Mouse (Mus musculus): ENCODE results near the gene Dcbld1. TPM values are rescaled to one million over a fixed set of nuclear protein-coding genes. Genes with fewer than 3 reads are reported as not detected.
"Not testable (repeated sequence)": the region's sequence is repeated elsewhere in the genome, so short reads cannot be mapped to it uniquely, and the experiment has no call there.

The Dcbld1 gene
- polyA plus RNA-seq, 1 experiment = 0.01 TPM

DNA sequence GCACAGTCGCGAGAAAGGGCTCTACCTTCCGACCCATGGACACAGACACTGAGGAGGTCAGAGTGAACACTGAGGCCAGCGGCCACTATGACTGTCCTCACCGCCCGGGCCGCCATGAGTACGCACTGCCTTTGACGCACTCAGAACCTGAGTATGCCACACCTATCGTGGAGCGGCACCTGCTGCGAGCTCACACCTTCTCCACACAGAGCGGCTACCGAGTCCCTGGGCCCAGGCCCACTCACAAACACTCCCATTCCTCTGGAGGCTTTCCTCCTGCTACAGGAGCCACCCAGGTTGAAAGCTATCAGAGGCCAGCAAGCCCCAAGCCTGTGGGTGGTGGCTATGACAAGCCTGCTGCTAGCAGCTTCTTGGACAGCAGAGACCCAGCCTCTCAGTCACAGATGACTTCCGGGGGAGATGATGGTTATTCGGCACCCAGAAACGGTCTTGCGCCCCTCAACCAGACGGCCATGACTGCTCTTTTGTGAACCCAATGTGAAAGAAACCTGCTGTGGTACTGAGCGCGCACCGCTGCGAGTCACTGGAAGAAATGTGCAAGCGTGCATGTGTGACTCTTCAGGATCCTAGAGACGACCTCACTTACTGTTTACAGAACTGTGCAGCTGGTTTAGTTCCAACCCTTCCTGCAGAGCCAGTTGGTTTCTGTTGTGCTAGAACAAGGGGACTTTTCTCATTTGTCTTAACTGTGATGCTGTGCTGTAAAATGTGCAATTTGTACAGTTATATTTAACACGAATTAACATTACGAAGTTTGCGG lies 86.3 kb downstream of the Dcbld1 start:
- H3K4me3 ChIP-seq (replicated peaks) = no peak overlapping the region
- peaks cover 4% of the 10 kb centered on the region; the same call in 1 of the 2 replicates for H3K36me3 ChIP-seq (ENCODE audit: control insufficient read depth)
- TF ChIP-seq GATA1 (IDR thresholded peaks at IDR 0.05; ENCODE audit: low read length) = no peak
- no peak for TF ChIP-seq TAL1 (IDR thresholded peaks at IDR 0.05; ENCODE audit: low read length)
- no peaks in the 10 kb centered on the region for H3K9me3 ChIP-seq (ENCODE audit: control insufficient read depth, low read length)
- no peaks in the 10 kb centered on the region for H3K27me3 ChIP-seq (ENCODE audit: control insufficient read depth)
- no peaks in the 10 kb centered on the region for H3K4me1 ChIP-seq (ENCODE audit: control insufficient read depth)

GRCm38 (mm10) chr10:52321918-52322317 lies 88.5 kb downstream of the Dcbld1 start:
- Histone ChIP-seq H3K36me3 (ENCODE audit: control insufficient read depth) (peaks cover 4% of the 10 kb centered on the region; the same call in 1 of the 2 replicates), H3K27me3 (ENCODE audit: control insufficient read depth) (no peaks in the 10 kb centered on the region), H3K4me3 (replicated peaks) (no peak overlapping the region), H3K9me3 (ENCODE audit: control insufficient read depth, low read length) (no peaks in the 10 kb centered on the region), H3K4me1 (ENCODE audit: control insufficient read depth) (no peaks in the 10 kb centered on the region)
- TF ChIP-seq TAL1 (IDR thresholded peaks at IDR 0.05; ENCODE audit: low read length) (no peak), GATA1 (IDR thresholded peaks at IDR 0.05; ENCODE audit: low read length) (no peak)

DNA sequence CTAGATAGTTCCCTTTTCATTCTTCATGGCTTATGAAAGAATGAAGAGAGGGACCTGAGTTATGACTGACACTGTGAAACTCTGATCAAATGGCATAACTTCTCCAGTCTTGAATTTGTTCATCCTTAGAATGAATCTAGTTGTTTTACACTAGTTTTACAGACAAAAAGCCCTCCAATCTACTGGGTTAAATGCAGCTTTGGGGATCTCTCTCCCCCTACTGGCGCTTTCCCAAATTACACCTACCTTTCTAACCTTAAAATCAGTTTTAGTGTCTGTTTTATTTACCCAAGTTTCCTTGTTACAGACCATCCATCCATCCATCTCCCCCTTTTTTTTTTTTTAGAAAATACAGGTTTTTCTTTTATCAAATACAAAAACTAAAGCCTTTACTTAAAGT lies 97.6 kb downstream of the Dcbld1 start:
- Histone ChIP-seq H3K36me3 (ENCODE audit: control insufficient read depth) (peaks cover 3% of the 10 kb centered on the region), H3K9me3 (ENCODE audit: control insufficient read depth, low read length) (no peaks in the 10 kb centered on the region), H3K4me1 (ENCODE audit: control insufficient read depth) (no peaks in the 10 kb centered on the region), H3K27me3 (ENCODE audit: control insufficient read depth) (no peaks in the 10 kb centered on the region), H3K4me3 (replicated peaks) (no peak overlapping the region)
- no peak for TF ChIP-seq TAL1 (IDR thresholded peaks at IDR 0.05; ENCODE audit: low read length)
- no peak for TF ChIP-seq GATA1 (IDR thresholded peaks at IDR 0.05; ENCODE audit: low read length)

- H3K36me3 ChIP-seq (ENCODE audit: control insufficient read depth) = peaks cover 54% of the 10 kb centered on the region
- not testable (repeated sequence) for H3K4me1 ChIP-seq (ENCODE audit: control insufficient read depth); H3K4me3 ChIP-seq (replicated peaks); H3K27me3 ChIP-seq (ENCODE audit: control insufficient read depth); H3K9me3 ChIP-seq (ENCODE audit: control insufficient read depth, low read length)
These were observed 109.9 kb downstream of the Dcbld1 start for GRCm38 (mm10) chr10:52343324-52343723.

DNA sequence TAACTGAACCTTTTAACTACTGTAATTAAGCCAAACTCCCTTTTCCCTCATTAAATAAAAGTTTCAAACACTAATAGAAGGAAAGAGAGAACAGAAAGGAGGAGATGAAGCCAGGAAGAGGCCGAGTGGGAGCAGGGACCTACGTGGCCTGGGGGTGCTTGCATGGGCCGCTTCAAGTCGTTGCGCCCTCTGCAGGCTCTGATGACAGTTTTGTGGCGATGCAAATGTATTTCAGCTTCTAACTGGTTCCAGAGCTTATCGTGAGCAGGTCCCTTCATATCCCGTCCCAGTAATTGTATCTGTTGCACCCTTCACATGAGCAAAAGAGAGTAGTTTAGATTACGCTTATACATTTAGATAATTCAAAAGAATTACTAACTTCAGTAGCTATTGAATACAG lies 119.8 kb downstream of the Dcbld1 start:
- Histone ChIP-seq H3K36me3 (ENCODE audit: control insufficient read depth) (peaks cover 37% of the 10 kb centered on the region), H3K27me3 (ENCODE audit: control insufficient read depth) (no peaks in the 10 kb centered on the region), H3K4me3 (replicated peaks) (no peak overlapping the region), H3K9me3 (ENCODE audit: control insufficient read depth, low read length) (no peaks in the 10 kb centered on the region), H3K4me1 (ENCODE audit: control insufficient read depth) (no peaks in the 10 kb centered on the region)
- no peak for TF ChIP-seq GATA1 (IDR thresholded peaks at IDR 0.05; ENCODE audit: low read length)

GRCm38 (mm10) chr10:52358467-52358866 lies 125.0 kb downstream of the Dcbld1 start, which contains the start of gene Gm26741:
Gene Gm26741 (plus strand): TSS chr10:52358767.
- Histone ChIP-seq H3K27me3 (ENCODE audit: control insufficient read depth) (no peaks in the 10 kb centered on the region), H3K9me3 (ENCODE audit: control insufficient read depth, low read length) (no peaks in the 10 kb centered on the region), H3K4me3 (replicated peaks) (no peak within 1 kb of the TSS), H3K4me1 (ENCODE audit: control insufficient read depth) (0 out of 2 replicates have a peak, but pooled peaks cover 1% of the 10 kb centered on the region), H3K36me3 (ENCODE audit: control insufficient read depth) (peaks cover 11% of the 10 kb centered on the region)
- TF ChIP-seq TAL1 (IDR thresholded peaks at IDR 0.05; ENCODE audit: low read length) (no peak), GATA1 (IDR thresholded peaks at IDR 0.05; ENCODE audit: low read length) (no peak)

GRCm38 (mm10) chr10:52360241-52360735 lies 126.9 kb downstream of the Dcbld1 start:
- H3K36me3 ChIP-seq (ENCODE audit: control insufficient read depth) = peaks cover 7% of the 10 kb centered on the region
- 0 out of 2 replicates have a peak, but pooled peaks cover 1% of the 10 kb centered on the region for H3K4me1 ChIP-seq (ENCODE audit: control insufficient read depth)
- TF ChIP-seq TAL1 (IDR thresholded peaks at IDR 0.05; ENCODE audit: low read length) = no peak
- TF ChIP-seq GATA1 (IDR thresholded peaks at IDR 0.05; ENCODE audit: low read length) = no peak
- no peaks in the 10 kb centered on the region for H3K27me3 ChIP-seq (ENCODE audit: control insufficient read depth)
- no peak overlapping the region for H3K4me3 ChIP-seq (replicated peaks)
- H3K9me3 ChIP-seq (ENCODE audit: control insufficient read depth, low read length) = no peaks in the 10 kb centered on the region

GRCm38 (mm10) chr10:52360862-52361609 lies 127.6 kb downstream of the Dcbld1 start:
- no peak overlapping the region for H3K4me3 ChIP-seq (replicated peaks)
- peaks cover 6% of the 10 kb centered on the region for H3K36me3 ChIP-seq (ENCODE audit: control insufficient read depth)
- H3K9me3 ChIP-seq (ENCODE audit: control insufficient read depth, low read length) = no peaks in the 10 kb centered on the region
- no peaks in the 10 kb centered on the region for H3K27me3 ChIP-seq (ENCODE audit: control insufficient read depth)
- TF ChIP-seq GATA1 (IDR thresholded peaks at IDR 0.05; ENCODE audit: low read length) (no peak), TAL1 (IDR thresholded peaks at IDR 0.05; ENCODE audit: low read length) (no peak)
- 0 out of 2 replicates have a peak, but pooled peaks cover 1% of the 10 kb centered on the region for H3K4me1 ChIP-seq (ENCODE audit: control insufficient read depth)

- Histone ChIP-seq H3K27me3 (ENCODE audit: control insufficient read depth) (no peaks in the 10 kb centered on the region), H3K4me1 (ENCODE audit: control insufficient read depth) (no peaks in the 10 kb centered on the region), H3K9me3 (ENCODE audit: control insufficient read depth, low read length) (no peaks in the 10 kb centered on the region), H3K36me3 (ENCODE audit: control insufficient read depth) (no peaks in the 10 kb centered on the region), H3K4me3 (replicated peaks) (no peak overlapping the region)
- no peak for TF ChIP-seq TAL1 (IDR thresholded peaks at IDR 0.05; ENCODE audit: low read length)
- no peak for TF ChIP-seq GATA1 (IDR thresholded peaks at IDR 0.05; ENCODE audit: low read length)
These were observed 135.0 kb downstream of the Dcbld1 start for GRCm38 (mm10) chr10:52368376-52368775.

Other genes starting within 250 kb of the Dcbld1 start
- gene Vgll2, start 211.1 kb upstream of the Dcbld1 start, polyA plus RNA-seq (2012) = not detected in 2 replicates
- gene Ros1, start 38.4 kb upstream of the Dcbld1 start, polyA plus RNA-seq (2012) = not detected in 2 replicates
- not detected in 2 replicates for gene Gm26741, start 125.1 kb downstream of the Dcbld1 start, polyA plus RNA-seq (2012)
- gene Gopc, start 148.5 kb downstream of the Dcbld1 start, polyA plus RNA-seq (2012) = 0.02 and 0.05 TPM in 2 replicates
- not detected in 2 replicates for gene Nepn, start 155.4 kb downstream of the Dcbld1 start, polyA plus RNA-seq (2012)
- 0.65 and 0.82 TPM in 2 replicates for gene Nus1, start 183.9 kb downstream of the Dcbld1 start, polyA plus RNA-seq (2012)